Mouse (Mus musculus) limb, embryonic 12.5 days (tissue): ENCODE measurements around the gene Plk1. TPM values are rescaled to one million over a fixed set of nuclear protein-coding genes. Genes with fewer than 3 reads are reported as not detected.

Source experiments
- ATAC-seq: fragments of 200-750 bp; cut with Nextera tagmentation; 2 replicates; pipeline ENCODE4 v1.8.0; 2017; ENCODE audit warnings: low read depth, moderate TSS enrichment; ENCODE audit not compliant: insufficient number of reproducible peaks, insufficient read depth, low FRiP score, low TSS enrichment
- H3K27ac ChIP-seq: fragments of 300-500 bp; sonication (generic); 2 replicates; pipeline ENCODE4 v1.5.1; 2016; ENCODE audit warnings: mild to moderate bottlenecking, moderate library complexity
- H3K27me3 ChIP-seq: fragments of 300-500 bp; sonication (generic); 2 replicates; pipeline ENCODE4 v1.6.1; 2016; ENCODE audit warnings: mild to moderate bottlenecking, moderate library complexity
- H3K36me3 ChIP-seq: fragments of 300-500 bp; sonication (generic); 2 replicates; pipeline ENCODE4 v1.6.1; 2016; ENCODE audit warnings: mild to moderate bottlenecking, moderate library complexity
- H3K4me1 ChIP-seq: fragments of 300-500 bp; sonication (generic); replicated peaks from 2 replicates; pipeline ENCODE4 v1.6.1; 2016
- H3K4me2 ChIP-seq: fragments of 300-500 bp; sonication (generic); 2 replicates; pipeline ENCODE4 v1.6.1; 2016; ENCODE audit warnings: mild to moderate bottlenecking, moderate library complexity
- H3K4me3 ChIP-seq: fragments of 300-500 bp; sonication (generic); replicated peaks from 2 replicates; pipeline ENCODE4 v1.5.1; 2016; ENCODE audit warnings: mild to moderate bottlenecking
- H3K9ac ChIP-seq: fragments of 300-500 bp; sonication (generic); replicated peaks from 2 replicates; pipeline ENCODE4 v1.6.1; 2016; ENCODE audit warnings: mild to moderate bottlenecking, moderate library complexity
- H3K9me3 ChIP-seq: fragments of 300-500 bp; sonication (generic); 2 replicates; pipeline ENCODE4 v1.6.1; 2016; ENCODE audit warnings: mild to moderate bottlenecking, moderate library complexity
- WGBS: fragments of 180-500 bp; shearing (Covaris S2); methylation state at CpG from one replicate; pipeline ENCODE4 v1.1.7; 2016; 5-methylcytosine and 5-hydroxymethylcytosine counted together
- polyA plus RNA-seq: library from polyadenylated mRNA; unstranded; fragments of >200 nt; fragmentation: Nextera tagmentation; extraction: Ambion mirVana; gene quantifications from 2 replicates; pipeline ENCODE4 v1.2.1, GENCODE M21; 2016

Gene Plk1
- polyA plus RNA-seq, 1 experiment from 2014 or later = 161 TPM

GRCm38 (mm10) chr7:122193919-122194318 is 34.7 kb downstream of the Plk1 start:
- ATAC-seq = no peak
- no peak overlapping the region for H3K27ac ChIP-seq
- no peak overlapping the region for H3K4me2 ChIP-seq
- no peaks in the 10 kb centered on the region for H3K4me1 ChIP-seq
- H3K36me3 ChIP-seq = no peaks in the 10 kb centered on the region
- no peak overlapping the region for H3K9ac ChIP-seq
- 0 out of 2 replicates have a peak, but pooled peaks cover 2% of the 10 kb centered on the region for H3K9me3 ChIP-seq
- H3K27me3 ChIP-seq = no peaks in the 10 kb centered on the region
- no peak overlapping the region for H3K4me3 ChIP-seq

GRCm38 (mm10) chr7:122196771-122197170 is 37.5 kb downstream of the Plk1 start:
- no peak overlapping the region for H3K9ac ChIP-seq
- H3K36me3 ChIP-seq = no peaks in the 10 kb centered on the region
- no peaks in the 10 kb centered on the region for H3K9me3 ChIP-seq
- no peak for ATAC-seq
- no peak overlapping the region for H3K4me2 ChIP-seq
- 83% methylated on average over 9 of the region's 9 CpGs for WGBS
- H3K27ac ChIP-seq = no peak overlapping the region
- H3K4me3 ChIP-seq = no peak overlapping the region
- no peaks in the 10 kb centered on the region for H3K4me1 ChIP-seq
- no peaks in the 10 kb centered on the region for H3K27me3 ChIP-seq

- Histone ChIP-seq H3K4me3 (no peak overlapping the region), H3K9me3 (no peaks in the 10 kb centered on the region), H3K27me3 (no peaks in the 10 kb centered on the region), H3K9ac (no peak overlapping the region), H3K4me2 (no peak overlapping the region), H3K36me3 (no peaks in the 10 kb centered on the region), H3K4me1 (no peaks in the 10 kb centered on the region), H3K27ac (no peak overlapping the region)
- 29% methylated on average over 4 of the region's 4 CpGs for WGBS
- no peak for ATAC-seq
These were observed 38.1 kb downstream of the Plk1 start for GRCm38 (mm10) chr7:122197306-122197705.

GRCm38 (mm10) chr7:122199296-122199695 is 40.1 kb downstream of the Plk1 start:
- H3K27me3 ChIP-seq = no peaks in the 10 kb centered on the region
- no peak overlapping the region for H3K27ac ChIP-seq
- H3K9ac ChIP-seq = no peak overlapping the region
- no peak overlapping the region for H3K4me3 ChIP-seq
- WGBS = 24% methylated on average over 5 of the region's 5 CpGs
- no peak overlapping the region for H3K4me2 ChIP-seq
- no peaks in the 10 kb centered on the region for H3K36me3 ChIP-seq
- H3K4me1 ChIP-seq = no peaks in the 10 kb centered on the region
- no peaks in the 10 kb centered on the region for H3K9me3 ChIP-seq
- no peak for ATAC-seq

- Histone ChIP-seq H3K4me1 (no peaks in the 10 kb centered on the region), H3K4me2 (no peak overlapping the region), H3K9me3 (no peaks in the 10 kb centered on the region), H3K36me3 (no peaks in the 10 kb centered on the region), H3K27me3 (no peaks in the 10 kb centered on the region), H3K27ac (no peak overlapping the region), H3K4me3 (no peak overlapping the region), H3K9ac (no peak overlapping the region)
- 42% methylated on average over 2 of the region's 2 CpGs for WGBS
- ATAC-seq = no peak
These were observed 44.7 kb downstream of the Plk1 start for GRCm38 (mm10) chr7:122203936-122204335.

- no peaks in the 10 kb centered on the region for H3K27me3 ChIP-seq
- no peaks in the 10 kb centered on the region for H3K9me3 ChIP-seq
- no peak overlapping the region for H3K9ac ChIP-seq
- no peaks in the 10 kb centered on the region for H3K4me1 ChIP-seq
- no peak overlapping the region for H3K27ac ChIP-seq
- no peak for ATAC-seq
- no peaks in the 10 kb centered on the region for H3K36me3 ChIP-seq
- no peak overlapping the region for H3K4me2 ChIP-seq
- no peak overlapping the region for H3K4me3 ChIP-seq
- 72% methylated on average over 2 of the region's 2 CpGs for WGBS
These were observed 46.9 kb downstream of the Plk1 start for GRCm38 (mm10) chr7:122206121-122206520.

- Histone ChIP-seq H3K36me3 (no peaks in the 10 kb centered on the region), H3K27ac (no peak overlapping the region), H3K4me1 (no peaks in the 10 kb centered on the region), H3K4me2 (no peak overlapping the region), H3K9me3 (no peaks in the 10 kb centered on the region), H3K27me3 (no peaks in the 10 kb centered on the region), H3K9ac (no peak overlapping the region), H3K4me3 (no peak overlapping the region)
- ATAC-seq = no peak
- 50% methylated on average over 7 of the region's 7 CpGs for whole genome bisulfite sequencing
These were observed 49.2 kb downstream of the Plk1 start for GRCm38 (mm10) chr7:122208276-122209021.

- Histone ChIP-seq H3K9me3 (0 out of 2 replicates have a peak, but pooled peaks cover 4% of the 10 kb centered on the region), H3K9ac (no peak within 1 kb of the TSS), H3K4me1 (no peaks in the 10 kb centered on the region; the same call in 1 of the 2 replicates), H3K4me3 (peak within 1 kb of the TSS; percentile 15; the same call in 1 of the 2 replicates), H3K27me3 (peaks cover 14% of the 10 kb centered on the region), H3K27ac (no peak within 1 kb of the TSS), H3K4me2 (peak within 1 kb of the TSS; percentile 46), H3K36me3 (no peaks in the 10 kb centered on the region)
- 28% methylated on average over 20 of the region's 20 CpGs for WGBS
- no peak for ATAC-seq
These were observed 60.1 kb downstream of the Plk1 start, which contains the start of gene Chp2 for GRCm38 (mm10) chr7:122219315-122219801. Gene Chp2, plus strand, starts transcription at chr7:122219496.

Other genes with a start within 250 kb of the Plk1 start
- 25.2 and 25.6 TPM in 2 replicates for gene Cog7, start 177.7 kb upstream of the Plk1 start, polyA plus RNA-seq
- gene Gga2, start 138.2 kb upstream of the Plk1 start, polyA plus RNA-seq = 160 and 166 TPM in 2 replicates
- 94.6 and 100.0 TPM in 2 replicates for gene Ubfd1, start 92.3 kb upstream of the Plk1 start, polyA plus RNA-seq
- 15.9 and 16.1 TPM in 2 replicates for gene Ears2, start 92.2 kb upstream of the Plk1 start, polyA plus RNA-seq
- 666 and 716 TPM in 2 replicates for gene Ndufab1, start 57.6 kb upstream of the Plk1 start, polyA plus RNA-seq
- gene Palb2, start 26.5 kb upstream of the Plk1 start, polyA plus RNA-seq = 21.8 and 22.7 TPM in 2 replicates
- 108 and 114 TPM in 2 replicates for gene Dctn5, start 26.4 kb upstream of the Plk1 start, polyA plus RNA-seq
- gene Ern2, start 26.8 kb downstream of the Plk1 start, polyA plus RNA-seq = 0.14 TPM in 1 of 2 replicates, not detected in the other
- not detected in 2 replicates for gene Chp2, start 60.1 kb downstream of the Plk1 start, polyA plus RNA-seq
- 4.7 and 6.7 TPM in 2 replicates for gene Prkcb, start 129.3 kb downstream of the Plk1 start, polyA plus RNA-seq